Mouse (Mus musculus) brain, embryonic 14.5 days (tissue): Measurements from ENCODE around the gene Tapbpl. TPM values are rescaled to one million over a fixed set of nuclear protein-coding genes. Genes with fewer than 3 reads are reported as not detected.

ENCODE experiments used
- DNase-seq: peaks from one replicate; pipeline ENCODE4 v3.0.0-alpha.2; 2011; ENCODE audit warnings: low read depth
- CTCF ChIP-seq: fragments of 200-500 bp; IDR thresholded peaks from 2 replicates; pipeline ENCODE4 v1.5.1; 2012; ENCODE audit warnings: inconsistent platforms, mild to moderate bottlenecking, moderate library complexity, borderline replicate concordance; ENCODE audit not compliant: insufficient read depth, insufficient read length; ENCODE audit errors: extremely low read depth
- POLR2A ChIP-seq: fragments of 200-500 bp; IDR thresholded peaks from 2 replicates; pipeline ENCODE4 v1.6.1; 2012; ENCODE audit warnings: mild to moderate bottlenecking, inconsistent platforms, borderline replicate concordance; ENCODE audit not compliant: poor library complexity, insufficient read depth, insufficient read length, severe bottlenecking; ENCODE audit errors: extremely low read depth
- polyA plus RNA-seq: library from polyadenylated mRNA; depleted of rRNA; stranded (reverse); fragments of >200 nt; gene quantifications from 2 replicates; pipeline ENCODE4 v1.2.3, GENCODE M21; 2012

Gene Tapbpl
- polyA plus RNA-seq, 1 experiment = 3.1 TPM

- no peak for TF ChIP-seq POLR2A
- TF ChIP-seq CTCF = no peak
- no peak for DNase-seq
These were observed 5.8 kb upstream of the Tapbpl start for GRCm38 (mm10) chr6:125237421-125237820.

- DNase-seq = no peak
- TF ChIP-seq POLR2A = no peak
- no peak for TF ChIP-seq CTCF
These were observed 5.1 kb upstream of the Tapbpl start, which contains the start of gene Cd27 for GRCm38 (mm10) chr6:125236782-125237181. Gene Cd27 (minus strand): TSS chr6:125237010.

DNA sequence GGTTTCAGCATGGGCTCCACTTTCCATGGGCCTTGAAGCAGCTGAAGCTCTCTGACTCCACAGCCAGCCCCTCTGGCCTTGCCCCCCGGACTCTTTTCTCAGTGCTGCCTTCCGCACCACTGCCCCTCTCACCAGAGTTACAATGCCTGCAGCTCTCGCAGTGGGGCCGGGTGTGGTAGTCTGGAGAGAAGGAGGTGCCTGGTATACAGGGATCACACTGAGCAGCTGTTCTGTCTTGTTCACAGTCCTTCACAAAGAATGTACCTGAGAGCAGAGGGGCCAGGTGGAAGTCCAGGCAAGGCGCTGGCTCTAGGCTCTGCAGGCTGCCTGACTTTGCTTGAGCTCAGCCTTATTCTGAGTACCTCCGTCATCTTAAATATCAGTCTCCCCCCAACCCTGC, 4.7 kb upstream of the Tapbpl start:
- TF ChIP-seq CTCF = no peak
- no peak for TF ChIP-seq POLR2A
- no peak for DNase-seq

- TF ChIP-seq CTCF (no peak), POLR2A (no peak)
- DNase-seq = no peak
These were observed 2.8 kb upstream of the Tapbpl start for GRCm38 (mm10) chr6:125234520-125234828.

GRCm38 (mm10) chr6:125233816-125234519, 2.3 kb upstream of the Tapbpl start:
- no peak for DNase-seq
- TF ChIP-seq POLR2A (no peak), CTCF (no peak)

- TF ChIP-seq POLR2A (no peak), CTCF (no peak)
- no peak for DNase-seq
These were observed 856 bp upstream of the Tapbpl start for GRCm38 (mm10) chr6:125232516-125232915.

DNA sequence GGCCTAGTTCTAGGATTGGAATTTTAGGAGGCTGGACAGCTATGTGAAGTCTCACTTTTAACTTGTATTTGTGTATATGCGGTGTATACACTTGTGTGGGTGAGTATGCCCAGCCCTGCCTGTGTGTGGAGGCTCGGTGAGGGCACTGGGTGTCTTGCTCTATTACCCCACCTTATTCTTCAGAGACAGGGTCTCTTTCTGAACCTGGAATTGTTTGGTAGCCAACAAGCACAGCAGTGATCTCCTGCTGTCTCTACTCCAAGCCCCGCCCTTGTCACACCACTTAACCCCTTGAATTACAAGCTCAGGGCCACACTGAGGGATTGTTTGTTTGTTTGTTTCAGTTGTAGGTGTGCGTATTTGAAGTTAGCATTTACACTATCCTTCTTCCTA, 381 bp upstream of the Tapbpl start:
- DNase-seq = no peak
- TF ChIP-seq CTCF (no peak), POLR2A (no peak)

GRCm38 (mm10) chr6:125230571-125230970, 1.1 kb downstream of the Tapbpl start:
- TF ChIP-seq POLR2A (no peak), CTCF (no peak)
- DNase-seq = no peak

DNA sequence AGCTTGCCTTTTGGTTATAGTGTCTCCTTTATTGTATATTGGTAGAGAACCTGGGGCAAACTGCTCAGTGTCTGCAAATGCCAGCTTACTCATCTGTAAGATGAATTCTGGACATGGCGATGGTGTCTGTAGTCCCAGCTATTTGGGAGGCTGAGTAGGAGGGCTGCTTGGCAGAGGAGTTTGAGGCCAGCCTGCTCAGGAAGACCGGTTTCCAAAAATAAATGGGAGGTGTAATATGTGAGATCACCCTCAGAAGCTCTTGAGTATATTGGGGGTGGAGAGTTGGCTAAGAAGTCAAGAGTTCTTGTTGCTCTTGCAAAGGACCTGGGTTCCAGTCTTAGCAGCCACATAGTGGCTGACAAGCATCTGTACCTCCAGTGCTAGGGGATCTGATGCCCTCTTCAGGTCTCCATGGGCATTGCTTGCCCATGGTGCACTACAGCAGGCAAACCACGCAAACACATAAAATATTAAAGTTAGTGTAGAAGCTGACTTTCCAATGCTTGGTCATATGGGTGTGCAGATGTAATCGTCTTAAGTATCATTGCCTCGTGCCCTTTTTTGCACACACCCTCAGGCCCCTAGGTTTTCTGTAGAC, 6.0 kb downstream of the Tapbpl start:
- no peak for DNase-seq
- TF ChIP-seq CTCF (peak; percentile 45; the same call in 1 of the 2 replicates), POLR2A (no peak)

DNA sequence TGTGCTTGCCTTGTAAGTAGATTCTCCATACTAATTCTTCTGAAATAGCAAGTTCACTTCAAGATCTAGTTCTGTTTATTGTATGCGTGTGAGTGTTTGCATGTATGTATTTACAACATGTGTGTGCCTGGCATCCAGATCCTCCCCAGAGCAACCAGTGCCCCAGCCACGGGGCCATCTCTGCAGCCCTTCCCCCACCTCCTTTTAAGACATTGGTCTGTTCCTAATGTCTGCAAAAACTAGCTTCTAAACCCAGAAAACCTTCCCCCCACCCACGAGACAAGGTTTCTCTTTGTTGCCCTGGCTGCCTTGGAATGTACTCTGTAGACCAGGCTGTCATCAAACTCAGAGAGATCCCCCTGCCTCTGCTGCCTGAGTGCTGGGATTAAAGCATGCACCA, 9.1 kb downstream of the Tapbpl start:
- no peak for TF ChIP-seq POLR2A
- TF ChIP-seq CTCF = no peak
- no peak for DNase-seq

DNA sequence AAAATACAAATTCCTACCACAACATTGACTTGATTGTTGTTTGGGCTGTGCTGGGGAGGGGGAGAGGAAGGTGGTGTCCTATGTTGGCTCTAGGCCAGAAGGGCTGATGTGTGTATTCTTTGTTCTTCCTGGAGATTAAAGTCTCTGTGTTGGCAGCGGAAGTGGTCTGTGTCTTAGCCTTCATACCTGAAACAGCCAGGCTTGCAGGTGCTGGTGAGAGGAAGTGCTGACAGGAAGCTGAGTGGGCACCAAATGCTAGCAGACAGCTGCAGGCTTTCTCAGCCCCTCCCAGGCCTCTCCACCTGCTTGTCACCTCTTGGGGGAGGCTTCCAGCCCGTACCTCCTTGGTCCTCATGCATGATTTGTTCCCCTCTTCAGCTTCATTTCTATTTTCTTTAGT, 9.5 kb downstream of the Tapbpl start:
- no peak for DNase-seq
- TF ChIP-seq CTCF = no peak
- no peak for TF ChIP-seq POLR2A

DNA sequence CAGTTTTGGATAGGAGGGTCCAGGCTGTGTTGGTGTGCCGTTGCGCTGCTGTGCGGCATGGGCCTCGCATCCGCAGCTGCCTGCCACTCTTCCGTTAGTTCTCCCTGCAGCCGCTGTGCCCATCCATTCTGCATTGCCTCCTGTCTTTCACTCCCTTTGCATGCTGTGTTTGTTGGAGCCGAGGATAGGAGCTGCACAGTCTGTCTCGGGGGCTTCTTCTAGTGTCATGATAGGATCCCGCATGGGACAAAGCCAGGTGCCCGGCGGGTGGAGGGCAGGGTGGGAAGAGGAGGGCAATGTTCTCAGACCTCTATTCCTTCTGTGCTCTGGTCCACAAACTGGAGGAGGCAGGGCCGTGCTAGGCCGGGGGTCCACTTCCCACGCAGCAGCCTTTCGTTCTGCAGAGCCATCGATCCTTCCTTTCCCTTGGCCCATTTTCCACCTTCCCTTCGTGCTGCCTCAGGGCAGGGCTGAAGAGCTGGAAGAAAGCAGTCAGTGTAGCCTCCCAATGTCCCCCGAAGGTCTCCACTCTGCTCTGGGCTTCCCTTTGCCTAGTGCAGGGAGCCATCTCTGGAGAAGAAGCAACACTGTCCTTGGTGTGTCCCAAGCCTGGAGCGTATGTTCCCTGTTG, 10.4 kb downstream of the Tapbpl start:
- DNase-seq = no peak
- TF ChIP-seq CTCF (no peak), POLR2A (no peak)

GRCm38 (mm10) chr6:125218963-125219362, 12.7 kb downstream of the Tapbpl start:
- TF ChIP-seq POLR2A = no peak
- peak; percentile 58; the same call in 1 of the 2 replicates for TF ChIP-seq CTCF
- DNase-seq = peak; percentile 66

DNA sequence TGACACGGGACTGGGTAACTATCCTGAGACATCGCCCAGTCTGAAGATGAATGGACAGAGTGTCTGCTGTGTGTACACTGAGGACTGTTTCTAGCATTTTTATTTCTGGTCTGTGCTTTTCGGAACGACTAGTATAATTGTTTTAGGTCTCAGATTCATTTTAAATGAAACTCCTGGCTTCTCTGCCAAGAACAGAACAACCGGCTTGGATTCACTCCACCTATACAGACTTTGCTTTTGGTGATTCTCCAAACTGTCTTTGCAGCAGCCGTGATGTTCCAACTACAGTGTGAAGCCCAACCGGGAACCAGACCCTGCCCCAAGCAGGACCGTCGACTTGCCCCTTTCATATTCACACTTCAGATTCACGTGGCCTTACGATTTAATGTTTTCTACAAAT, 13.8 kb downstream of the Tapbpl start:
- TF ChIP-seq POLR2A (no peak), CTCF (no peak)
- DNase-seq = no peak

- TF ChIP-seq POLR2A (no peak), CTCF (no peak)
- no peak for DNase-seq
These were observed 14.8 kb downstream of the Tapbpl start for GRCm38 (mm10) chr6:125216898-125217297.
